Mouse (Mus musculus) stomach, embryonic 15.5 days (tissue): ENCODE data around the gene Tldc1. TPM values are rescaled to one million over a fixed set of nuclear protein-coding genes. Genes with fewer than 3 reads are reported as not detected.

Source experiments
- ATAC-seq: fragments of 200-750 bp; cut with Nextera tagmentation; 2 replicates; pipeline ENCODE4 v1.8.0; 2017; ENCODE audit warnings: low read depth, moderate number of reproducible peaks, moderate TSS enrichment; ENCODE audit not compliant: insufficient read depth, low FRiP score
- H3K27ac ChIP-seq: fragments of 300-500 bp; sonication (generic); 2 replicates; pipeline ENCODE4 v1.5.1; 2015; ENCODE audit warnings: mild to moderate bottlenecking, inconsistent platforms
- H3K27me3 ChIP-seq: fragments of 300-500 bp; sonication (generic); replicated peaks from 2 replicates; pipeline ENCODE4 v1.6.1; 2015; ENCODE audit warnings: inconsistent platforms
- H3K36me3 ChIP-seq: fragments of 300-500 bp; sonication (generic); 2 replicates; pipeline ENCODE4 v1.6.1; 2015; ENCODE audit warnings: inconsistent platforms
- H3K4me1 ChIP-seq: fragments of 300-500 bp; sonication (generic); 2 replicates; pipeline ENCODE4 v1.6.1; 2015; ENCODE audit warnings: inconsistent platforms
- H3K4me2 ChIP-seq: fragments of 300-500 bp; sonication (generic); 2 replicates; pipeline ENCODE4 v1.6.1; 2015; ENCODE audit warnings: mild to moderate bottlenecking, inconsistent platforms
- H3K4me3 ChIP-seq: fragments of 300-500 bp; sonication (generic); replicated peaks from 2 replicates; pipeline ENCODE4 v1.5.1; 2015; ENCODE audit warnings: inconsistent platforms
- H3K9ac ChIP-seq: fragments of 300-500 bp; sonication (generic); 2 replicates; pipeline ENCODE4 v1.6.1; 2015; ENCODE audit warnings: inconsistent platforms
- H3K9me3 ChIP-seq: fragments of 300-500 bp; sonication (generic); 2 replicates; pipeline ENCODE4 v1.6.1; 2016; ENCODE audit warnings: inconsistent platforms
- WGBS: fragments of 180-500 bp; shearing (Covaris S2); methylation state at CpG from one replicate; pipeline ENCODE4 v1.1.7; 2015; 5-methylcytosine and 5-hydroxymethylcytosine counted together
- polyA plus RNA-seq: library from polyadenylated mRNA; unstranded; fragments of >200 nt; fragmentation: Nextera tagmentation; extraction: Ambion mirVana; gene quantifications from 2 replicates; pipeline ENCODE4 v1.2.1, GENCODE M21; 2015

Tldc1 gene
- polyA plus RNA-seq, 1 experiment from 2014 or later: 12.9 TPM

DNA sequence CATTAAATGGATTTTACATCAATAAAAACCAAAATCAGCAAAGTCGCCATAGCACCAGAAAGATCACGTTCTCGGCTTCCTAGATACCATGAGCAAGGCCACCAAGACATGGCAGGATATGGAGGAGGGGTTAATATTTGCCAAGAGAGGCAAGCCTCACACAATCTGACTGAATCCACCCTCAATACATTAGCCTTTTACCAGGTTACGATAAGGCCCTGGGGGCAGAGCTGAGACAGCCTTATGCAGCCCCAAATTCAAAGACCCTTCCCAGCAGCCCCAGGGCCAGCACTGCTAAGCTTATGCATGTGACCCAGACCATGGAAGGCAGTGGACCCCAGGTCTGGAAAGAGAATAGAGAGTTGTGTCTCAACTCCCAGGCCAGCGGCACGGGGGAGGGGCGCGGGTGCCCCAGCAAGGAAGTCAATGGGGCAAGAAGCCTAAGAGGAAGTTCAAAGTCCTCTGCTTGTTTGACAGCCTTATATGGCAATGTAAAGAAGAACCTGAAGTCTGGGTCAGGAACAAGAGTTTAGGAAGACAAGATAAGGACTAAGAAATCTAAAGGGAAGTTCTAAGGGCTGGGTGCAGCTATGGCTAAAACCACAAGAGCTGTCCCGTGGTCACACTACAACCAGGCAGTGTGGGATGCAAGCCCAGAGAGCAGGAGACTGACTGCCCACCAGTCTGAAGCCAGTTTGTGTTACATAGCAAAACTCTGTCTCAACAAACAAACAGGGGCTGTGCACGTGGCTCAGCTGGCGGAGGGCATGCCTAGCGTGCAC, 34.6 kb upstream of the Tldc1 start:
- Histone ChIP-seq H3K9me3 (no peaks in the 10 kb centered on the region), H3K36me3 (peaks cover 12% of the 10 kb centered on the region; the same call in 1 of the 2 replicates), H3K27me3 (no peaks in the 10 kb centered on the region), H3K4me2 (peak overlapping the region; percentile 32; the same call in 1 of the 2 replicates), H3K9ac (no peak overlapping the region), H3K4me3 (no peak overlapping the region), H3K4me1 (peaks cover 52% of the 10 kb centered on the region), H3K27ac (peak overlapping the region; percentile 90)
- WGBS: 51% methylated on average over 12 of the region's 12 CpGs
- peak; percentile 57 for ATAC-seq

- no peak overlapping the region for H3K4me2 ChIP-seq
- H3K4me1 ChIP-seq: peaks cover 48% of the 10 kb centered on the region
- no peak overlapping the region for H3K4me3 ChIP-seq
- H3K9ac ChIP-seq: no peak overlapping the region
- 49% methylated on average over 6 of the region's 6 CpGs for WGBS
- H3K36me3 ChIP-seq: peaks cover 12% of the 10 kb centered on the region; the same call in 1 of the 2 replicates
- no peak for ATAC-seq
- H3K9me3 ChIP-seq: no peaks in the 10 kb centered on the region
- H3K27ac ChIP-seq: peak overlapping the region; percentile 90
- H3K27me3 ChIP-seq: no peaks in the 10 kb centered on the region
Measured at GRCm38 (mm10) chr8:119811925-119812324, 33.7 kb upstream of the Tldc1 start.

GRCm38 (mm10) chr8:119810953-119811499, 32.8 kb upstream of the Tldc1 start:
- H3K4me3 ChIP-seq: no peak overlapping the region

GRCm38 (mm10) chr8:119810127-119810868, 32.1 kb upstream of the Tldc1 start:
- peaks cover 9% of the 10 kb centered on the region; the same call in 1 of the 2 replicates for H3K36me3 ChIP-seq
- H3K4me2 ChIP-seq: no peak overlapping the region
- no peak overlapping the region for H3K4me3 ChIP-seq
- H3K27ac ChIP-seq: 0 out of 2 replicates have a peak overlapping the region, but pooled peaks have one; percentile 44
- no peak for ATAC-seq
- H3K9ac ChIP-seq: no peak overlapping the region
- H3K4me1 ChIP-seq: peaks cover 43% of the 10 kb centered on the region
- H3K27me3 ChIP-seq: no peaks in the 10 kb centered on the region
- WGBS: 82% methylated on average over 23 of the region's 23 CpGs
- no peaks in the 10 kb centered on the region for H3K9me3 ChIP-seq

More at GRCm38 (mm10) chr8:119810953-119811499, 32.8 kb upstream of the Tldc1 start:
- no peak overlapping the region for H3K9ac ChIP-seq
- H3K27me3 ChIP-seq: no peaks in the 10 kb centered on the region
- H3K4me2 ChIP-seq: no peak overlapping the region
- H3K4me1 ChIP-seq: peaks cover 44% of the 10 kb centered on the region
- WGBS: 77% methylated on average over 14 of the region's 14 CpGs
- H3K27ac ChIP-seq: peak overlapping the region; percentile 44; the same call in 1 of the 2 replicates
- H3K36me3 ChIP-seq: peaks cover 12% of the 10 kb centered on the region; the same call in 1 of the 2 replicates
- no peak for ATAC-seq
- H3K9me3 ChIP-seq: no peaks in the 10 kb centered on the region

- no peak for ATAC-seq
- Histone ChIP-seq H3K36me3 (peaks cover 9% of the 10 kb centered on the region; the same call in 1 of the 2 replicates), H3K27ac (no peak overlapping the region), H3K4me2 (no peak overlapping the region), H3K4me1 (peaks cover 40% of the 10 kb centered on the region), H3K9me3 (no peaks in the 10 kb centered on the region), H3K4me3 (no peak overlapping the region), H3K27me3 (no peaks in the 10 kb centered on the region), H3K9ac (no peak overlapping the region)
- WGBS: 92% methylated on average over 9 of the region's 9 CpGs
Measured at GRCm38 (mm10) chr8:119809620-119810019, 31.4 kb upstream of the Tldc1 start.

- H3K27me3 ChIP-seq: no peaks in the 10 kb centered on the region
- no peak for ATAC-seq
- H3K4me3 ChIP-seq: no peak overlapping the region
- no peak overlapping the region for H3K4me2 ChIP-seq
- peaks cover 24% of the 10 kb centered on the region for H3K4me1 ChIP-seq
- no peak overlapping the region for H3K27ac ChIP-seq
- peaks cover 9% of the 10 kb centered on the region; the same call in 1 of the 2 replicates for H3K36me3 ChIP-seq
- no peaks in the 10 kb centered on the region for H3K9me3 ChIP-seq
- WGBS: 81% methylated on average over 4 of the region's 4 CpGs
- H3K9ac ChIP-seq: no peak overlapping the region
Measured at GRCm38 (mm10) chr8:119807687-119808086, 29.5 kb upstream of the Tldc1 start.

DNA sequence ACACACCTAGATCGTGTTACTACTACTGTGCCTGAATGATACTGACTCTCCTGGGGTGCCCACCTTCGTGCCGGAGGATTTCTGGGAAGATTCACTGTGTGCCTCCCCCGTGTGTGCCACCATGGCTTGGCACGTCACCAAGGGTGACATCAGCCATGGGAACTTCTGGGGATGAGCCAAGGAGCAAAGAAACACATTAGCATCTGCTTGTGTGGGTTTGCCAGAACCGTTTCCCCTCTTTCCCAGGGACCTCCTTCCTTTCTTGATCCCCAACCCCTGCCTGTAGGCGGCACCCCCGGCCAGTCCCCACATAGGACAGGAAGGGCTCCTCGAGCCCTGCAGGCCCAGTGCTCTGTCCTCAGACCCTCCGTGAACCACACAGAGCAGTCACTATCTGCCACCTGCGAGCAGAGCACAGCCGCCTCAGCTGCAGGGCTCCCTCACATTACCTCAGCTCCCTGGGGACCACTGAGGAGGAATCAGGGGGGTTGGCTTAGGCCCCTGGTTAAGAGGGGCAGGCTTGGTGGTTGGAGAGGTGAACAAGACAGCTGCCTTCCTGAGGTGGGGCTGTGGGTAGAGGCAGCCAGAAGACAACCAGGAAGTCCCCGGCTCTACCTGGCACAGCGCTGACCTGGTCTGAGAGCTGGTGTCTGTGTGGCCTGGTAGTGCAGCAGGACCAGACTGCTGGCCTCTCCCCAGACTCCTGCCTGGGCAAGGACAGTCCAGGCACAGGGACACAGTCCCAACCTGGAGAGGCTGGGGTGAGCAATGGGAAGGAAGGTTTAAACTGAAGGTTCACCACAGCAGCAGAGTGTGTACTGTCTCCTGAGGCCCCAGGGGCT, 28.4 kb upstream of the Tldc1 start:
- Histone ChIP-seq H3K27me3 (no peaks in the 10 kb centered on the region), H3K9me3 (no peaks in the 10 kb centered on the region), H3K4me1 (peaks cover 13% of the 10 kb centered on the region), H3K4me2 (no peak overlapping the region), H3K4me3 (no peak overlapping the region), H3K36me3 (peaks cover 9% of the 10 kb centered on the region; the same call in 1 of the 2 replicates), H3K9ac (no peak overlapping the region), H3K27ac (no peak overlapping the region)
- WGBS: 57% methylated on average over 14 of the region's 14 CpGs
- ATAC-seq: no peak

DNA sequence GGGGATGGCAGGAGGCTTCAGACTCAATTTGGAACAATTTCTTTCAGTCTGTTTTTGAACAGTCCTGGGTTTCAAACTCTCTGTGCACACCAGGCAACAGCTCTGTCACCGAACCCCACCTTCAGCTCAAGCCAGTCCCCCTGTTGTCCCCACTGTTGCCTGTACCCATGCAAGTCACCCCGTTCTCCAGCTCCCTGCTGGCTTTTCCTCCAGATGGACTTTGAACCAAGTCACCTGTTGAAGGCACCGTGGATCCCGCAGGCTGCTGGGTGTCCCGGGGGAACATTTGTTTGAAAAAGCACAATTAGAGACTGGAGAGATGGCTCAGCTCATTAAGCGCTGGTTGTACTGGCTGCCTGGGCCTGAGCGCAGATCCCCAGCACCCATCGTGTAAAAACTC, 27.1 kb upstream of the Tldc1 start:
- no peak overlapping the region for H3K9ac ChIP-seq
- no peak overlapping the region for H3K4me3 ChIP-seq
- no peaks in the 10 kb centered on the region for H3K27me3 ChIP-seq
- no peak overlapping the region for H3K27ac ChIP-seq
- no peaks in the 10 kb centered on the region for H3K9me3 ChIP-seq
- H3K36me3 ChIP-seq: peaks cover 7% of the 10 kb centered on the region; the same call in 1 of the 2 replicates
- H3K4me2 ChIP-seq: no peak overlapping the region
- ATAC-seq: no peak
- 0 out of 2 replicates have a peak, but pooled peaks cover 7% of the 10 kb centered on the region for H3K4me1 ChIP-seq
- WGBS: 58% methylated on average over 8 of the region's 8 CpGs

DNA sequence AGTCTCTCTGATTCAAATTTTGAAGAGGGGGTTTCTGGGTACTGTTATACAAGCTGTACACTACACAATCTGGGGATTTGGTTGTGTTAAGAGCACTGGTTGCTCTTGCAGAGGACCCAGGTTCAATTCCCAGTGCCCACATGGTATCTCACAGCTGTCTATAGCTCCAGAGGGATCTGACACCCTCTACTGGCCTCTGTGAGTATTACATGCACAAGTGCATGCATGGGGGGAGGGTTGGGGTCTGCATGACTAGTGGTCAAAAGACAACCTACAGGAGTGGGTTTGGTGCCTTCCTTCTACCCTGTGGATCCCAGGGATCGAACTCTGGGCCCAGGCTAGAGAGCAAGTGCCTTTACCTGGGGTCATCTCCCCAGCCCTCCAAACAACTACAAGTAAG, 24.4 kb upstream of the Tldc1 start:
- no peak for ATAC-seq
- Histone ChIP-seq H3K9me3 (no peaks in the 10 kb centered on the region), H3K9ac (no peak overlapping the region), H3K4me3 (no peak overlapping the region), H3K4me2 (no peak overlapping the region), H3K27me3 (no peaks in the 10 kb centered on the region), H3K36me3 (no peaks in the 10 kb centered on the region), H3K27ac (no peak overlapping the region), H3K4me1 (peaks cover 17% of the 10 kb centered on the region)
- WGBS: 97% methylated on average over 1 of the region's 1 CpGs

GRCm38 (mm10) chr8:119801168-119801567, 23.0 kb upstream of the Tldc1 start:
- H3K4me3 ChIP-seq: no peak overlapping the region
- no peak for ATAC-seq
- peaks cover 11% of the 10 kb centered on the region for H3K4me1 ChIP-seq
- WGBS: 21% methylated on average over 4 of the region's 4 CpGs
- H3K27ac ChIP-seq: no peak overlapping the region
- no peak overlapping the region for H3K4me2 ChIP-seq
- H3K9ac ChIP-seq: no peak overlapping the region
- H3K27me3 ChIP-seq: no peaks in the 10 kb centered on the region
- no peaks in the 10 kb centered on the region for H3K9me3 ChIP-seq
- H3K36me3 ChIP-seq: no peaks in the 10 kb centered on the region

GRCm38 (mm10) chr8:119798965-119799264, 20.7 kb upstream of the Tldc1 start:
- Histone ChIP-seq H3K9ac (no peak overlapping the region), H3K27ac (0 out of 2 replicates have a peak overlapping the region, but pooled peaks have one; percentile 63), H3K36me3 (no peaks in the 10 kb centered on the region), H3K27me3 (no peaks in the 10 kb centered on the region), H3K4me3 (no peak overlapping the region), H3K9me3 (no peaks in the 10 kb centered on the region), H3K4me2 (no peak overlapping the region; the same call in 1 of the 2 replicates), H3K4me1 (peaks cover 11% of the 10 kb centered on the region)
- 83% methylated on average over 2 of the region's 2 CpGs for WGBS
- ATAC-seq: no peak
